Mouse (Mus musculus): ENCODE measurements around the gene Lrig2. TPM values are rescaled to one million over a fixed set of nuclear protein-coding genes. Genes with fewer than 3 reads are reported as not detected.
"Not testable (repeated sequence)": the region's sequence is repeated elsewhere in the genome, so short reads cannot be mapped to it uniquely, and the experiment has no call there.

Lrig2 gene
- polyA plus RNA-seq, 1 experiment from 2014 or later = 19.0 TPM

DNA sequence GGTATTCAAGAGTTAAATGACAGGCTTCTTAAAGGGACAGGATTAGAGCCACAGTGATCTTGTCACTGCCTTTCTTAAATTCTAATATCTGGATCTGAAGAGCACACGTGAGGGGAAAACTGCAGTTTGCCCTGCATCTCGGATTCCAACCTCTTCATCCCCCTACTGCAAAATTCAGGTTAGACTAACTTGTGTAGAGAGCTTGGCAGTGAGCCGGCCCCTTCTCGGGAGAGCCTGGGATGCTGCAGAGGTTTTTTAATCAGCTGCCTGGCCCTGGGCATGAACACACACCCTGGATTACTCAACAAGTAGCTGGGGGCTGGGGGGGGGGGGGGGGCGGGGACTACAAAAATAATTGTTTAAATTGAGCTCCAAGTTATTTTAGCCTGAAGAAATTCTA is 69.4 kb downstream of the Lrig2 start:
- Histone ChIP-seq H3K9me3 (no peaks in the 10 kb centered on the region), H3K4me3 (peak overlapping the region; percentile 31), H3K4me2 (peak overlapping the region; percentile 53), H3K27me3 (no peaks in the 10 kb centered on the region), H3K9ac (no peak overlapping the region), H3K36me3 (no peaks in the 10 kb centered on the region), H3K4me1 (peaks cover 10% of the 10 kb centered on the region), H3K27ac (no peak overlapping the region; the same call in 1 of the 2 replicates)
- ATAC-seq (ENCODE audit: insufficient number of reproducible peaks, low FRiP score, low TSS enrichment, low read depth) = no peak
- WGBS = 13% methylated on average over 5 of the region's 5 CpGs

DNA sequence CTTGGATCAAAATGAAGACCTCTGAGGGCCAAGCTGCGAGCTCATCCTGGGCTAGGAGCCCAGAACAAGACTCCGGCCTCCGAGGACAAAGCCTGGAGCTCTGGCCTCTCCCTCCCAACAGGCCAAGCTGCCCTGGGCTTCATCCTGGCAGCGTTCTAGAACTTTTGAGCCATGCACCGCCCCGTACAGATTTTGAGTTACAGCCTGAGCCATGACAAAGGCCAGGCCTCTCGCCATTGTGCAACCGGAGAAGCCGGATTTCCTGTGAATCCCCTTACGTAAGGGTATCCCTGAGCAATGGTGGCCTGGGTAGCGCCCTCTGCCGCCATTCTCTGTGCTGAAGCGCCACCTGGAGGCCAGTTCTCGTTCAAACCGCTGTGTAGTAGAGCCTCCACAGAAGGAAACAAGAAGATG is 69.8 kb downstream of the Lrig2 start:
- H3K36me3 ChIP-seq = no peaks in the 10 kb centered on the region
- peak; percentile 83 for ATAC-seq (ENCODE audit: insufficient number of reproducible peaks, low FRiP score, low TSS enrichment, low read depth)
- no peaks in the 10 kb centered on the region for H3K9me3 ChIP-seq
- H3K4me3 ChIP-seq = peak overlapping the region; percentile 31
- H3K4me1 ChIP-seq = peaks cover 10% of the 10 kb centered on the region
- H3K27ac ChIP-seq = peak overlapping the region; percentile 75
- WGBS = 9% methylated on average over 15 of the region's 15 CpGs
- H3K9ac ChIP-seq = no peak overlapping the region
- H3K4me2 ChIP-seq = peak overlapping the region; percentile 53
- H3K27me3 ChIP-seq = no peaks in the 10 kb centered on the region

DNA sequence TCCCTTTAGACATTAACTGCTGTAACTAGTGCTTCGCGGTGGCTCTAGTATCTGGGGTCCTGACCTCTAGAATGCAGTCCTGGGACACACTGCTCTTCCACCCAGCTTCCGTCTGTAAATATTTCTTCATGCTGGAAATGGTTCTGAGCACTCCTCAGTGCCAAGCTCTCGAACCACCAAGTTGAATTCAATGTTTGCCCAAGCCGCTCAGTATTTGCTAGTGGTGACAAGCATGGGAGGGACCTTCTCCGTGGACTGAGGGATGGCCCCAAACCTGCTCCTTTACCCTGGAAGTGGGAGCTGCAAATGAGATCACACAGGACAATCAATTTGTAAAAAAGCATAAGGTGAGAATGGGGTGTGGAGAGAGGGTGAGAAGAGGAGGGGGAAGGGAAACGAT is 70.3 kb downstream of the Lrig2 start:
- Histone ChIP-seq H3K4me1 (peaks cover 10% of the 10 kb centered on the region), H3K4me2 (peak overlapping the region; percentile 53), H3K27ac (peak overlapping the region; percentile 75), H3K4me3 (peak overlapping the region; percentile 31; the same call in 1 of the 2 replicates), H3K36me3 (no peaks in the 10 kb centered on the region), H3K27me3 (no peaks in the 10 kb centered on the region), H3K9me3 (no peaks in the 10 kb centered on the region), H3K9ac (no peak overlapping the region)
- 68% methylated on average over 7 of the region's 7 CpGs for WGBS
- ATAC-seq (ENCODE audit: insufficient number of reproducible peaks, low FRiP score, low TSS enrichment, low read depth) = 0 out of 2 replicates have a peak, but pooled peaks have one; percentile 2

DNA sequence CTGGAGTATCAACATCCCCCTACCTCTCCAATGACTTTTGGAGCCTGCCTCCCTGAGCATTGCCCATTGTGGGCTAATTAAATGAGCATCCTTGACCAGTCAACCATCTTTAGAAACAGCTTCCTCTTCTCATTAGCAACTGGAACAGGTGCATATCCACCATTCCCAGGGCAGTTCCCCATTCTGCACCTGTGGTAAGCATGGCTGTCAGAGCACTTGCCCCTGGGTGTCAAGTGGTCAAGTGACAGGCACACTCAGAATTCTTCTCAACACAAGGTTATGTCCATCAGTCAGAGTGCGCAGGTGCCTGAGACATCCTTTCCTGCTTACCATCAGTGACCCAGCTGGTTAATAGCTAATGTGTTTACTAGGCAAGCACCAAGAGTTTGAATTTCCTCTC is 72.9 kb downstream of the Lrig2 start:
- ATAC-seq (ENCODE audit: insufficient number of reproducible peaks, low FRiP score, low TSS enrichment, low read depth) = no peak
- Histone ChIP-seq H3K9me3 (no peaks in the 10 kb centered on the region), H3K9ac (no peak overlapping the region), H3K4me3 (no peak overlapping the region), H3K27me3 (no peaks in the 10 kb centered on the region), H3K36me3 (no peaks in the 10 kb centered on the region), H3K4me2 (no peak overlapping the region), H3K4me1 (peaks cover 13% of the 10 kb centered on the region), H3K27ac (no peak overlapping the region)
- 97% methylated on average over 1 of the region's 1 CpGs for WGBS

DNA sequence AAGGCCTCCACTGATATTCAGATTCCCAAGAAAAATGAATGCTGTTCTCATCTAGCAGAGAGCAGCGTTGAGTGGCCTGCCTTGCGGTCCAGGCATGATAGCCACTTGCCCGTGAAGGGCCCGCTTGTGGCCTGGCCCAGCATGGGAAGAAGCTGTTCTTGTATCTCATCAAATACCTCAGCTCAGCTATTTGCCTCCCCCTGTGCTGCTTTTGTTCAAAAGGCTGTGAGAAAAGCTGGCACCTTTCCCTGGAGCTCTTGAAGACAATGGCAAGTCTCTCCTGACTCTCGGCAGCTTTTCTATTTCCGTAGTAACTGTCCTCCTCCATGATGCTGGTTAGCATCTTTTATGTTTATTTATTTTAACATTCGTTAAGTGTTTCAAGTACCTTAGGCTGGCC is 74.1 kb downstream of the Lrig2 start:
- no peak overlapping the region for H3K27ac ChIP-seq
- H3K9ac ChIP-seq = no peak overlapping the region
- 80% methylated on average over 7 of the region's 7 CpGs for WGBS

DNA sequence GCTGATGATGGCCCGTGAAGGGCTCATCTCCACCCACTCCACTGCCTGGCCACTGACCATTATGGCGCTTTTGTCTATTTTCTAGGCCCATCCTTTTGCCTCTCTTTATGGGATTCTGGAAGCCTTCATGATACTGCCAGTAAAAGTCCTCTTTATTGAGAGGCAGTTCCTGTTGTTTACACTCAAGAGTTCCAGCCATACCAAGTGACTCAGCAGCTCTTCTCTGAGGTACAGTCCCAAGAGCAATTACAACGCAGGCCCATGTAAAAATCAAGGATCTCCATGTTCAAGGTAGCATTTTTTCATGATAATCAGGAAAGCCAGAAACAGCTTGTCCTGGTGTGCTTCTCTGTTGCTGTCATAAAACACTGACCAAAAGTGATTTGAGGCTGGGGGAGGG is 75.8 kb downstream of the Lrig2 start:
- H3K27ac ChIP-seq = no peak overlapping the region
- 86% methylated on average over 3 of the region's 3 CpGs for WGBS
- H3K4me2 ChIP-seq = no peak overlapping the region
- H3K27me3 ChIP-seq = no peaks in the 10 kb centered on the region
- no peak for ATAC-seq (ENCODE audit: insufficient number of reproducible peaks, low FRiP score, low TSS enrichment, low read depth)
- H3K36me3 ChIP-seq = no peaks in the 10 kb centered on the region
- H3K4me1 ChIP-seq = peaks cover 9% of the 10 kb centered on the region
- no peaks in the 10 kb centered on the region for H3K9me3 ChIP-seq
- no peak overlapping the region for H3K9ac ChIP-seq
- no peak overlapping the region for H3K4me3 ChIP-seq

More for the DNA sequence above, 74.1 kb downstream of the Lrig2 start:
- no peak overlapping the region for H3K4me3 ChIP-seq
- no peaks in the 10 kb centered on the region for H3K27me3 ChIP-seq
- no peaks in the 10 kb centered on the region for H3K9me3 ChIP-seq
- ATAC-seq (ENCODE audit: insufficient number of reproducible peaks, low FRiP score, low TSS enrichment, low read depth) = no peak
- H3K36me3 ChIP-seq = no peaks in the 10 kb centered on the region
- no peak overlapping the region for H3K4me2 ChIP-seq
- peaks cover 13% of the 10 kb centered on the region for H3K4me1 ChIP-seq

DNA sequence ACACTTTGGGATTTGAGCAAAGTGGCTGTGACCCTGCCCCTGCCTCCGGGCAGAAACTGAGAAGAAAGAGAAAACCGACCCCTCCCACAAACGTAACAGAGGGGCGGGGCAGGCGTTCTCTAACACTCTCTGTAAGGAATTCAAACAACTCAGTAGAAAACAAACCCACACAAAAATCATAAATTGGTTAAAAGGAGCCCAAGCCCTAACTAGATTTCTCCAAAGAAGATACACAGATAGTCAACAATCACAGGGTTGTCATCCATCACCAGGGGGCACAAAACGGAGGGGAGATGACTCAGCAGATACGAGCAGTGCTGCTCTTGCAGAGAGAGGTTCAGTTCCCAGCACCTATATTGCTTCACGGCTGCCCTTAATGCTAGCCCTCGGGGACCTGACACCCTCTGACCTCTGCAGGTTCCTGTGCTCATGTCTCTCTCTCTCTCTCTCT is 77.4 kb downstream of the Lrig2 start:
- H3K9me3 ChIP-seq = no peaks in the 10 kb centered on the region
- H3K4me1 ChIP-seq = peaks cover 11% of the 10 kb centered on the region
- H3K27ac ChIP-seq = no peak overlapping the region
- no peak overlapping the region for H3K9ac ChIP-seq
- ATAC-seq (ENCODE audit: insufficient number of reproducible peaks, low FRiP score, low TSS enrichment, low read depth) = no peak
- peak overlapping the region; percentile 40 for H3K4me2 ChIP-seq
- peak overlapping the region; percentile 28 for H3K4me3 ChIP-seq
- H3K36me3 ChIP-seq = no peaks in the 10 kb centered on the region
- H3K27me3 ChIP-seq = no peaks in the 10 kb centered on the region
- 4% methylated on average over 9 of the region's 9 CpGs for WGBS

DNA sequence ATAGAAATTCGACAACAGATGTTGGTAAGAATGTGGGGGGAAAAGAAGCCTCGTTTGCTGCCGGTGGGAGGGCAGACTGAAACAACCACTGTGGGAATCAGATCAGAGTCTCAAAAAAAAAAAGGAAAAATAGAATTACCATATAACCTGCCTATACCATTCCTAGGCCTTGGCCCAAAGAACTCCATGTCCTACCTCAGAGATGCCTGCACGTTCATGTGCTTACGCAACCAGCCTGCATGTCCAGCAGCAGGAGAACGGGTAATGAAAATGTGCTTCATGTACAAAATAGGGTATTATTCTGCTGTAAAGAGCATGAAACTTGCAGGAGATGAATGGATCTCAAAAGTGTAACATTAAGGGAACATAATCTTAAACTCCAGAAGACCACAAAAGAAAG is 79.1 kb downstream of the Lrig2 start:
- peaks cover 11% of the 10 kb centered on the region for H3K4me1 ChIP-seq
- H3K9me3 ChIP-seq = no peaks in the 10 kb centered on the region
- no peak overlapping the region for H3K4me2 ChIP-seq
- no peak for ATAC-seq (ENCODE audit: insufficient number of reproducible peaks, low FRiP score, low TSS enrichment, low read depth)
- H3K27ac ChIP-seq = no peak overlapping the region
- H3K9ac ChIP-seq = no peak overlapping the region
- no peaks in the 10 kb centered on the region for H3K27me3 ChIP-seq
- 80% methylated on average over 6 of the region's 6 CpGs for WGBS
- H3K36me3 ChIP-seq = no peaks in the 10 kb centered on the region
- H3K4me3 ChIP-seq = no peak overlapping the region

DNA sequence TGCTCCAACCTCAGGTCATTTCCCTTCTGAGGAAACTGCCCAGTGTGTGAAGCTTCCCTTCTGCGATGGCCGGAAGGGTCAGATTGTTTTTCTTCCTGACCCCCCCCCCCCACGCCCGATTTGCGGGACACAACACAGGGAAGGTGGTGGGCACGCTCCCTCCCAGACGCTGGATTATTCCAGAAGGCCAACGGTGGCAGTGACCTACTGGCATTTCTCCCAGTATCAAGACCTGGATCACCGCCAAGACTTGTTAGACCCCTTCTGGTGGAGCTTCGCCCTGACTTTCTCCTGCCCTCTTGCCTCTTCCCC is 79.9 kb downstream of the Lrig2 start:
- ATAC-seq (ENCODE audit: insufficient number of reproducible peaks, low FRiP score, low TSS enrichment, low read depth) = peak; percentile 48; the same call in 1 of the 2 replicates
- Histone ChIP-seq H3K4me2 (no peak overlapping the region), H3K27me3 (no peaks in the 10 kb centered on the region), H3K9ac (no peak overlapping the region), H3K9me3 (no peaks in the 10 kb centered on the region), H3K4me1 (peaks cover 11% of the 10 kb centered on the region), H3K4me3 (no peak overlapping the region), H3K36me3 (no peaks in the 10 kb centered on the region), H3K27ac (no peak overlapping the region)
- WGBS = 23% methylated on average over 10 of the region's 10 CpGs

DNA sequence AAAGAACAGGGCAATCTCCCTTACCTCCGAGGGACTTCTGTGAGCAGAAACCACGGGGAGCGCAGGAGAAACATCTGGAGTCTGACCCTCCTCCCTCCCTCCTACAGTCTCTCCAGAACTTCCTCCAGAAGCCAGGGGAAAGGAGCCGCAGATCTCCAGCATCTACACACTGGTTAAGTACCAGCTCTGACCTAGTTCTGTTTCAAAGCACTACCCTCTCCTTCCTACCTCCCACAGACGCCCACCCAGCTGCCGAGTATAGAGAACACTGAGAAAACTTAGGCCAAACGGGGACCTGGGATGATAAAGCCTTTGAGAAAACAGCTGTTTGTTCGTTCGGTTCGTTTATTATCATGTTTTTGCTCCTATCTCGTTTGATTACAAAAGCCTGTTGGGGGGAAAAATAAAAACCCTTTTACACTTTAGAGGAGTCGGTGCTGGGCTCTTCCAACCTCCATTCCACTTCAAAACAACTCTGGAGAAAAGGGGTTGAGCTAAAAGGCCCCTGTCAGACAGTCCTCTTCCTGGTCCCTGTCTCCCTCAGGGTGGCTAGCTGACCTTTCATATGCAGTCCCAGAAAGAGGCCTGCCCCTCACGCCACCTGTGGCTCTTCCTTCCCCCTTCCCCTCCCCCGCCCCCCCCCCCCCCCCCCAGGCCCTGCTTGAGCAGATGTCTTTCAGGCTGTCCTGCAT is 80.4 kb downstream of the Lrig2 start:
- H3K9ac ChIP-seq = no peak overlapping the region
- ATAC-seq (ENCODE audit: insufficient number of reproducible peaks, low FRiP score, low TSS enrichment, low read depth) = peak; percentile 19; the same call in 1 of the 2 replicates

DNA sequence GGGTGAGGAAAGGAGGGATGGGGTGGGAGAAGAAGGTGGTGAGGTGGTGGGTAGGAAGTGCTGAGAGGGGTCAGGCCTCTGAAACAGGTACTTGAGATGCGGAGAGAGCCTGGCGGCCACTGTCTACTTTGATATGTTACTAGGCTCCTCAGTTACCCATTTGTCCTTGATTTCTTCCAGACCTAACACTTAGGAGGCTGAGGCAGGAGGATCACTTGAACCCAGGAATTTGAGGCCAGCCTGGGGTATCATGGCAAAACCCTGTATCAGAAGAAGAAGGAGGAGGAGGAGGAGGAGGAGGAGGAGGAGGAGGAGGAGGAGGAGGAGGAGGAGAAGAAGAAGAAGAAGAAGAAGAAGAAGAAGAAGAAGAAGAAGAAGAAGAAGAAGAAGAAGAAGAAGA is 84.4 kb downstream of the Lrig2 start:
- H3K4me2 ChIP-seq; H3K9ac ChIP-seq; ATAC-seq (ENCODE audit: insufficient number of reproducible peaks, low FRiP score, low TSS enrichment, low read depth): not testable (repeated sequence)

More for the DNA sequence above, 80.4 kb downstream of the Lrig2 start:
- Histone ChIP-seq H3K4me2 (no peak overlapping the region), H3K4me1 (peaks cover 11% of the 10 kb centered on the region), H3K27me3 (no peaks in the 10 kb centered on the region), H3K4me3 (no peak overlapping the region), H3K36me3 (no peaks in the 10 kb centered on the region), H3K9me3 (no peaks in the 10 kb centered on the region), H3K27ac (no peak overlapping the region)
- WGBS = 13% methylated on average over 13 of the region's 14 CpGs

DNA sequence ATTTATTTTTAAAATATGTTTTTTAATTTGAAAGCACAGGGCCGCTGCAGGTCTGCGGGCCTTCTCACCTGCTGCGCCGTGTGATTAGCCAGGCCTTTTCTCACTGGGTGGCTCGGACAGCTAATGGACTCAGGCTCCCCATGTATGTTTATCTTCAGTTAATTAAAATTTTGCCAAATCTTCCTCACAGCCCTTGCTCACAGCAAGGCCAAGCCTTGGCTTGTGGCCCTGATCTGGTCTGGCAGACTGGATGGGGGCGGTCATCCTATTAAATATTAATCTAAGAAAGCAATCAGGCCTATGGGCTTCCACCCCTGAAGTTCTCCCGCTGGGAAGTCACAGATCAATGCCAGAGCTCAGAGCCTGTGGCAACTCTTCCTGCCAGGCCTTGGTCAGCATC is 87.4 kb downstream of the Lrig2 start:
- Histone ChIP-seq H3K27me3 (no peaks in the 10 kb centered on the region), H3K9me3 (no peaks in the 10 kb centered on the region), H3K4me3 (no peak overlapping the region), H3K9ac (no peak overlapping the region), H3K4me2 (no peak overlapping the region), H3K36me3 (no peaks in the 10 kb centered on the region), H3K4me1 (no peaks in the 10 kb centered on the region), H3K27ac (no peak overlapping the region)
- WGBS = 77% methylated on average over 7 of the region's 7 CpGs
- ATAC-seq (ENCODE audit: insufficient number of reproducible peaks, low FRiP score, low TSS enrichment, low read depth) = no peak

More for the DNA sequence above, 84.4 kb downstream of the Lrig2 start:
- not testable (repeated sequence) for H3K27me3 ChIP-seq, H3K4me1 ChIP-seq, H3K27ac ChIP-seq, H3K9me3 ChIP-seq, H3K36me3 ChIP-seq, H3K4me3 ChIP-seq
- WGBS = 91% methylated on average over 2 of the region's 2 CpGs

DNA sequence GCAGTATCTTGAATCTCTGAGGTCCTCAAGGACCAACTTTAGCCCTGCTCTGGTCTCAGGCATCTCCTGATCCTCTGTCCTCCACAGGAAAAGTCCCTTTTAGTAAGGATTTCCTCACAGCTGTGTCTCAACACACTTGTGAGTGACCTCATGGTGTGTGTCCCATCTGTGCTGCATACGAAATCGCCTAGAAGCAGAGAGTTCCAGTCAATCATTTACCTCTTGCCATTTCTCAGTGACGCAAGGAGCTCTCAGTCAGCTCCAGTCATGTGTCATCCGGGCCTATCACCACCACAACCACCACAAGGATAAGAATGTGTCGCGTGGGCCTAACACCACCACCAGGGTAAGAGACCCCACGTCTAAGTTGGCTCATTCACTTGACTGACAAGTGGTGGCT is 90.8 kb downstream of the Lrig2 start:
- Histone ChIP-seq H3K4me3 (no peak overlapping the region), H3K9ac (no peak overlapping the region), H3K27me3 (no peaks in the 10 kb centered on the region), H3K36me3 (no peaks in the 10 kb centered on the region), H3K4me1 (no peaks in the 10 kb centered on the region), H3K4me2 (no peak overlapping the region), H3K9me3 (no peaks in the 10 kb centered on the region), H3K27ac (no peak overlapping the region)
- no peak for ATAC-seq (ENCODE audit: insufficient number of reproducible peaks, low FRiP score, low TSS enrichment, low read depth)
- 85% methylated on average over 7 of the region's 7 CpGs for WGBS

All from limb, embryonic 15.5 days (tissue).